Mouse (Mus musculus) liver, embryonic 14.5 days (tissue): Measurements from ENCODE around the gene Anapc11.

Source experiments
- CTCF ChIP-seq: IDR thresholded peaks from 2 replicates; pipeline ENCODE4 v1.5.1; 2016; ENCODE audit warnings: antibody characterized with exemption, low read depth, control low read depth
- EP300 ChIP-seq: IDR thresholded peaks from 2 replicates; pipeline ENCODE4 v1.6.1; 2016; ENCODE audit warnings: antibody characterized with exemption, low read depth

- TF ChIP-seq CTCF: no peak
- TF ChIP-seq EP300: no peak
These were observed 49.4 kb upstream of the Anapc11 start for GRCm38 (mm10) chr11:120548786-120549167.
